Mouse (Mus musculus): Measurements from ENCODE around the gene Tubb3. TPM values are rescaled to one million over a fixed set of nuclear protein-coding genes. Genes with fewer than 3 reads are reported as not detected.
A peak's percentile ranks its signal among the peaks of the same experiment; 100 is the strongest.

The Tubb3 gene
- polyA plus RNA-seq (2011; ENCODE audit: insufficient read length, low read depth, missing spikeins): 25.5 and 32.0 TPM in 2 replicates

- H3K4me1 ChIP-seq (ENCODE audit: control insufficient read depth, insufficient read depth, low read length): peaks cover 15% of the 10 kb centered on the region
- H3K4me3 ChIP-seq (ENCODE audit: insufficient read depth, low read length): peak within 1 kb of the TSS; percentile 48
- peak; percentile 95 for TF ChIP-seq POLR2A (IDR thresholded peaks at IDR 0.05; ENCODE audit: low read depth, low read length)
- no peak for TF ChIP-seq CTCF (IDR thresholded peaks at IDR 0.05; ENCODE audit: borderline replicate concordance, insufficient read depth, low read length)
- no peak within 1 kb of the TSS for H3K27ac ChIP-seq (ENCODE audit: insufficient read depth, low read length)
These were observed at the start of gene Tubb3 for GRCm38 (mm10) chr8:123411246-123411645. TSS of gene Tubb3 (plus strand) at chr8:123411424.

GRCm38 (mm10) chr8:123373403-123374238 is 37.6 kb upstream of the Tubb3 start, which contains the start of gene Tcf25:
TSS of gene Tcf25 (plus strand) at chr8:123373753.
- peak; percentile 86 for TF ChIP-seq POLR2A (IDR thresholded peaks at IDR 0.05; ENCODE audit: low read depth, low read length)
- no peak for TF ChIP-seq CTCF (IDR thresholded peaks at IDR 0.05; ENCODE audit: borderline replicate concordance, insufficient read depth, low read length)
- peaks cover 3% of the 10 kb centered on the region; the same call in 1 of the 2 replicates for H3K4me1 ChIP-seq (ENCODE audit: control insufficient read depth, insufficient read depth, low read length)
- H3K27ac ChIP-seq (ENCODE audit: insufficient read depth, low read length): peak within 1 kb of the TSS; percentile 87
- peak within 1 kb of the TSS; percentile 70 for H3K4me3 ChIP-seq (ENCODE audit: insufficient read depth, low read length)

- Histone ChIP-seq H3K4me1 (ENCODE audit: control insufficient read depth, insufficient read depth, low read length) (peaks cover 3% of the 10 kb centered on the region; the same call in 1 of the 2 replicates), H3K27ac (ENCODE audit: insufficient read depth, low read length) (peak overlapping the region; percentile 87), H3K4me3 (ENCODE audit: insufficient read depth, low read length) (peak overlapping the region; percentile 70)
- TF ChIP-seq CTCF (IDR thresholded peaks at IDR 0.05; ENCODE audit: borderline replicate concordance, insufficient read depth, low read length): no peak
- TF ChIP-seq POLR2A (IDR thresholded peaks at IDR 0.05; ENCODE audit: low read depth, low read length): peak; percentile 80
These were observed 37.0 kb upstream of the Tubb3 start for GRCm38 (mm10) chr8:123374239-123374578.

GRCm38 (mm10) chr8:123375701-123376100 is 35.5 kb upstream of the Tubb3 start:
- Histone ChIP-seq H3K4me3 (ENCODE audit: insufficient read depth, low read length) (no peak overlapping the region), H3K27ac (ENCODE audit: insufficient read depth, low read length) (no peak overlapping the region), H3K4me1 (ENCODE audit: control insufficient read depth, insufficient read depth, low read length) (peaks cover 3% of the 10 kb centered on the region; the same call in 1 of the 2 replicates)
- TF ChIP-seq CTCF (IDR thresholded peaks at IDR 0.05; ENCODE audit: borderline replicate concordance, insufficient read depth, low read length) (no peak), POLR2A (IDR thresholded peaks at IDR 0.05; ENCODE audit: low read depth, low read length) (no peak)

- Histone ChIP-seq H3K4me3 (ENCODE audit: insufficient read depth, low read length) (no peak overlapping the region), H3K4me1 (ENCODE audit: control insufficient read depth, insufficient read depth, low read length) (peaks cover 3% of the 10 kb centered on the region; the same call in 1 of the 2 replicates), H3K27ac (ENCODE audit: insufficient read depth, low read length) (no peak overlapping the region)
- TF ChIP-seq POLR2A (IDR thresholded peaks at IDR 0.05; ENCODE audit: low read depth, low read length) (no peak), CTCF (IDR thresholded peaks at IDR 0.05; ENCODE audit: borderline replicate concordance, insufficient read depth, low read length) (no peak)
These were observed 35.1 kb upstream of the Tubb3 start for GRCm38 (mm10) chr8:123376106-123376505.

- H3K4me3 ChIP-seq (ENCODE audit: insufficient read depth, low read length): no peak overlapping the region
- no peak overlapping the region for H3K27ac ChIP-seq (ENCODE audit: insufficient read depth, low read length)
- H3K4me1 ChIP-seq (ENCODE audit: control insufficient read depth, insufficient read depth, low read length): no peaks in the 10 kb centered on the region
- TF ChIP-seq POLR2A (IDR thresholded peaks at IDR 0.05; ENCODE audit: low read depth, low read length): no peak
- no peak for TF ChIP-seq CTCF (IDR thresholded peaks at IDR 0.05; ENCODE audit: borderline replicate concordance, insufficient read depth, low read length)
These were observed 29.5 kb upstream of the Tubb3 start for GRCm38 (mm10) chr8:123381711-123382110.

- H3K4me3 ChIP-seq (ENCODE audit: insufficient read depth, low read length): no peak overlapping the region
- no peak for TF ChIP-seq CTCF (IDR thresholded peaks at IDR 0.05; ENCODE audit: borderline replicate concordance, insufficient read depth, low read length)
- TF ChIP-seq POLR2A (IDR thresholded peaks at IDR 0.05; ENCODE audit: low read depth, low read length): no peak
- no peak overlapping the region for H3K27ac ChIP-seq (ENCODE audit: insufficient read depth, low read length)
These were observed 28.7 kb upstream of the Tubb3 start for GRCm38 (mm10) chr8:123382516-123382915.

GRCm38 (mm10) chr8:123384883-123385540 is 26.2 kb upstream of the Tubb3 start:
- Histone ChIP-seq H3K4me1 (ENCODE audit: control insufficient read depth, insufficient read depth, low read length) (no peaks in the 10 kb centered on the region), H3K27ac (ENCODE audit: insufficient read depth, low read length) (no peak overlapping the region), H3K4me3 (ENCODE audit: insufficient read depth, low read length) (no peak overlapping the region)
- no peak for TF ChIP-seq CTCF (IDR thresholded peaks at IDR 0.05; ENCODE audit: borderline replicate concordance, insufficient read depth, low read length)
- TF ChIP-seq POLR2A (IDR thresholded peaks at IDR 0.05; ENCODE audit: low read depth, low read length): no peak

More at GRCm38 (mm10) chr8:123382516-123382915, 28.7 kb upstream of the Tubb3 start:
- no peaks in the 10 kb centered on the region for H3K4me1 ChIP-seq (ENCODE audit: control insufficient read depth, insufficient read depth, low read length)

- TF ChIP-seq CTCF (IDR thresholded peaks at IDR 0.05; ENCODE audit: borderline replicate concordance, insufficient read depth, low read length) (no peak), POLR2A (IDR thresholded peaks at IDR 0.05; ENCODE audit: low read depth, low read length) (no peak)
These were observed 24.2 kb upstream of the Tubb3 start for GRCm38 (mm10) chr8:123387041-123387440.

More at GRCm38 (mm10) chr8:123387041-123387440, 24.2 kb upstream of the Tubb3 start:
- Histone ChIP-seq H3K27ac (ENCODE audit: insufficient read depth, low read length) (no peak overlapping the region), H3K4me3 (ENCODE audit: insufficient read depth, low read length) (no peak overlapping the region), H3K4me1 (ENCODE audit: control insufficient read depth, insufficient read depth, low read length) (no peaks in the 10 kb centered on the region)
